Mouse (Mus musculus) E14TG2a.4 (cell line): Measurements from ENCODE around the gene Gnaq.

Experiments
- H3K27me3 ChIP-seq: 2 replicates; pipeline ENCODE4 v1.6.1; 2014; ENCODE audit warnings: low read length, control low read depth; ENCODE audit not compliant: insufficient read depth
- H3K36me3 ChIP-seq: 2 replicates; pipeline ENCODE4 v1.6.1; 2014; ENCODE audit warnings: low read length, control low read depth; ENCODE audit not compliant: insufficient read depth
- H3K4me1 ChIP-seq: replicated peaks from 2 replicates; pipeline ENCODE4 v1.6.1; 2014; ENCODE audit warnings: low read depth, low read length, control low read depth
- H3K4me3 ChIP-seq: replicated peaks from 2 replicates; pipeline ENCODE4 v1.5.1; 2014; ENCODE audit warnings: mild to moderate bottlenecking, low read length
- H3K9me3 ChIP-seq: 2 replicates; pipeline ENCODE4 v1.6.1; 2014; ENCODE audit warnings: low read length, control low read depth
- CTCF ChIP-seq: conservative IDR thresholded peaks from 2 replicates; pipeline ENCODE4 v1.5.1; 2014; ENCODE audit warnings: low read length
- NANOG ChIP-seq: IDR thresholded peaks from 2 replicates; pipeline ENCODE4 v1.6.1; 2014; ENCODE audit warnings: borderline replicate concordance, low read length, mixed read lengths
- POU5F1 ChIP-seq: IDR thresholded peaks from 2 replicates; pipeline ENCODE4 v1.6.1; 2014; ENCODE audit warnings: low read length, borderline replicate concordance

The Gnaq gene

DNA sequence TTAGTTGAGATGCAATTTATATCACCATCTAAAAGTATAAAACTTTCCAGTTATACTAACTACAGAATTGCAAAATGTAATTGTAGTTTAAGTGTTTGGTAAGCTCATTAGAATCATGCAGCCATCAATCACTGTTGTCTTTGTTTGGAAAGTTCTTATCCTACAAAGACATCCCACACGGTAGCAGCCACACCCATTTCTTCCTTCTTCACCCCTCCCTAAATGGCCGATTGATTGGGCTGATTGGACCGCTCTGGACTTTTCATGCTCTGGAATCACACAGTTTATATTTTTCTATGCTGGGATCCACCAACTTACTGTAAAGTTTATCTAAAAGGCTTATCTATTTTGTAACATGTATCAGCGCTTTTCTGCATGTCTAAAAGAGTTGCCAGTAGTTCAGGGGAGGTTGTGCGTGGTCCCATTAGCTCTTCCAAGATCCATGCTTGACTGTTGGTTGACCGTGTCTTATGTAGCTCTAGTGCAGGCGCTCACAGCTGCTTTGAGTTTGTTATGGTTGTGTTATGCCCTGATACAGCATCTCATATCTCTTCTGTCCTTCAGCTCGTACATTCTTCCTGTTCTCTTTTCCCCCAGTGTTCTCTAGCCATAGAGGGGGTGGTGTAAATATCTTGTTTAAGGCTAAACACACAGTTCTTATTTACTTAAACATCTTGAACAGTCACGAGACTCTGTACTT lies 56.6 kb downstream of the Gnaq start:
- Histone ChIP-seq H3K27me3 (no peaks in the 10 kb centered on the region), H3K36me3 (no peaks in the 10 kb centered on the region), H3K9me3 (no peaks in the 10 kb centered on the region), H3K4me1 (peaks cover 26% of the 10 kb centered on the region), H3K4me3 (no peak overlapping the region)
- TF ChIP-seq CTCF: no peak

DNA sequence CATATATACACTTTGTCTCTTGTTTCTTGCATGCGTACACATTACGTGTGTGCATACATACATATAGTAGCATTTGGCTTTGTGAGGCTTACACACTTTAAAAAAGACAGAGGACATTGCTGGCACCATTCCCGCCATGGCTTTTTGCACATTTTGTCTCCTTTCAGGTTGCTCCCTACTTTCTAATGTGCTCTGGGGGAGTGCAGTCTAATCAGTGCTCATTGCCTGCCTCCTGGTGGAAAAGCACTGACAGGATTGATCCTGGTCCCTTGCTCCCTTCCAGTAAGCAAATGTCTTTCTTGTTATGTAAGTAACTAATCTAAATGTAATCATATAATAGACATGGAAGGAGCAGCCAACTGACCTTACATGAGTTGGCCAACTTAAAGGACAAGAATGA lies 65.5 kb downstream of the Gnaq start:
- Histone ChIP-seq H3K9me3 (no peaks in the 10 kb centered on the region), H3K4me3 (no peak overlapping the region), H3K4me1 (peaks cover 27% of the 10 kb centered on the region), H3K36me3 (no peaks in the 10 kb centered on the region), H3K27me3 (no peaks in the 10 kb centered on the region)
- no peak for TF ChIP-seq POU5F1
- no peak for TF ChIP-seq NANOG

DNA sequence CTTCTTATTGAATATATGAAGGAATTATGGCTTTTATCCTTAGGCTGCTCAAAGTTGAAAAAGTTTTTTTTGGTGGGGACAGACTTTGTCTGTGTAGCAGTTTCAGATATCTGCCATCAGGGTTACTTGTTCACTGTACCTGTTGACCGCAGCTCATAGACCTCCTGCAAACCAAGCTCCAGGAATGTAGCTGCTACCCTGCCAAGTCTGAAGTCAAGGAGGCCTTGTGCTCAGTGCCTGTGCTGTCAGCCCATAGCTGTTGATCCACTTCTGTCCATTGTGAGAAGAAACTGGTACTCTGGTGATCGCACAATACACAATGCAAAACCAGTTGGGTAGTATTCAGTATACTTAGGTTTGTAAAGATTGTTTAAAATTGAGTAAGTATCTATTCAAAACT lies 68.7 kb downstream of the Gnaq start:
- Histone ChIP-seq H3K27me3 (no peaks in the 10 kb centered on the region), H3K9me3 (no peaks in the 10 kb centered on the region), H3K36me3 (no peaks in the 10 kb centered on the region), H3K4me3 (no peak overlapping the region), H3K4me1 (peaks cover 33% of the 10 kb centered on the region)
- TF ChIP-seq CTCF (no peak), NANOG (no peak), POU5F1 (no peak)

DNA sequence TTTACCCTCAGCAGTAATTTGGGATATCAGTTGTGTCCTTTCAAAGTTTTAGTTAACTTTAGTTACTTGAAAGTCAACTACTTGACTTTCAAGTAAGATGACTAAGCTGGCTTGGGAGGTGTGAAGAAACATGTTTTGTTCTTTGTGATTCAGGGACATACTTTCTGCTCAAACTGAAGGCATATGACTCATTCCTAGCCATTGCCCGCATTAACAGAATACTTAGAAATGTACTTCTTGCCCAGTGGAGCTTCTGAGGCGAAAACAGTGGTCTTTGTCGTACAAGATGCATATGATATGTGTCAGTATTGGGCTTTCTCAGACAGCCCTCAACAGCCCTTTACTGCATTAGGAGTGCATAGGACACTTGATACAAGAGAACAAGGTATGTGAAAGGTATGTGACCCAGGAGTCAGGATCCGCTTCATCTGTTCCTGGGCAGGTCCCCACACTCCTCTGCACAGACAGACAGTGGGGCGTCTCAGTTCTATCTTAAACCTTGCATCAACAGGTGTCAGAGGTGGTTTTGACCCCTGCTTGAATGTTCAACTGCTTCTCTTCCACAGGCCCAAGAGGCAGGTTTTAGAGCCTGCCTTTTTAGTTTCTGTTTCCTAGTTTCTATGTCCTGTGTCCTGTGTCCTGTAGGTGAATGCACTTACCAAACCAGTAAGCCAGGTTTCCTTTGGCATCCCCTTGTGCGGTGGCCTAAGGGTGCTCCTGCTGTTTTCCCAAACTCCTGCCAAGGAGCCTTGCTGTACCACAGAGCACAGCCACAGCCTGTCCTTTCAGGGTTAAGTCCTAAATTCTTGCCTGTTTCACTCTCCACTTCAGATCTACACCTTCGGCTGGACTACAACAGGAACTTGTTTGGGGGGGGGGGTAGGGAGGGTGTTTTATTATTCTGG lies 72.4 kb downstream of the Gnaq start:
- no peak overlapping the region for H3K4me3 ChIP-seq
- no peaks in the 10 kb centered on the region for H3K9me3 ChIP-seq
- peaks cover 13% of the 10 kb centered on the region; the same call in 1 of the 2 replicates for H3K4me1 ChIP-seq
- H3K36me3 ChIP-seq: no peaks in the 10 kb centered on the region
- no peaks in the 10 kb centered on the region for H3K27me3 ChIP-seq
- TF ChIP-seq NANOG (no peak), CTCF (no peak), POU5F1 (no peak)

DNA sequence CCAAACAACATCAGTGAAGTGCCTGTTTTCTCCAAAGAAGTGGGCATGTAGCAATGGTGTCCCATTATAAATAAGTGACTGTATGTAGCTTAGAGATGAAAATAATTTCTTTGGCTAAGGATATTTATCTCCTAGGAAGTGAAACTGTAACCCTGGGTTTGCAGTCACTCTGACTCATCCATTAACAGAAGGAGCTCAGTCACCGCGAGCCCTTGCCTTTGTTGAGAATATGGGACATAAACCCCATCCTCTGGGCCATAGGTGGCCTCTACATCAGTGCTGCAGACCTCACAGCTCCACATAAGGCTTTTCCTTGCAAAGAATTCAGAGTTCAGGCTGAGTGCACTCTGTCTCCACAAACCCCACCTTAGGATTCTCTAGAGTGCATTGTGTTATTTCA lies 77.0 kb downstream of the Gnaq start:
- no peaks in the 10 kb centered on the region for H3K36me3 ChIP-seq
- H3K4me3 ChIP-seq: no peak overlapping the region
- H3K4me1 ChIP-seq: peaks cover 4% of the 10 kb centered on the region; the same call in 1 of the 2 replicates
- H3K27me3 ChIP-seq: no peaks in the 10 kb centered on the region
- TF ChIP-seq CTCF (no peak), NANOG (no peak), POU5F1 (no peak)
- H3K9me3 ChIP-seq: no peaks in the 10 kb centered on the region

DNA sequence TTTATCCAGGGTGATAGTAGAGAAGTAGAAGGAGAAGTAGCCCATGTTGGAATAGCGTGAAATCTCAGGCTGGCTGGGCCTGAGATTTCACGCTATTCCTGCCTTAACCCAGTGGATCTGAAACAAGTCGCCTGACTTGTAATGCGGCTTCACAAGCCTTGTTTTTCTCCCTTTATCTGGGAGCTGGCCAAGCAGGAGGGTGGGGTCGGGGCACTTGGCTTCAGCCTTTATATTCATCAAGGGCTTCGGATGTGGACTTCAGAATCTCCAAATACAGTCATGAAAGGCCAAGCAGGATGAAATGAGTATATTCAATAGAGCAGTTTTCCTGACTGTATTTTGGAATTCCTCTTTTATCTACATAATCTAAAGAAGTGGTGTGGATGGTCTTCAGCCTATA lies 82.3 kb downstream of the Gnaq start:
- TF ChIP-seq CTCF (no peak), NANOG (no peak), POU5F1 (no peak)
- Histone ChIP-seq H3K4me1 (peaks cover 12% of the 10 kb centered on the region), H3K27me3 (no peaks in the 10 kb centered on the region), H3K36me3 (peaks cover 8% of the 10 kb centered on the region), H3K9me3 (no peaks in the 10 kb centered on the region), H3K4me3 (no peak overlapping the region)

DNA sequence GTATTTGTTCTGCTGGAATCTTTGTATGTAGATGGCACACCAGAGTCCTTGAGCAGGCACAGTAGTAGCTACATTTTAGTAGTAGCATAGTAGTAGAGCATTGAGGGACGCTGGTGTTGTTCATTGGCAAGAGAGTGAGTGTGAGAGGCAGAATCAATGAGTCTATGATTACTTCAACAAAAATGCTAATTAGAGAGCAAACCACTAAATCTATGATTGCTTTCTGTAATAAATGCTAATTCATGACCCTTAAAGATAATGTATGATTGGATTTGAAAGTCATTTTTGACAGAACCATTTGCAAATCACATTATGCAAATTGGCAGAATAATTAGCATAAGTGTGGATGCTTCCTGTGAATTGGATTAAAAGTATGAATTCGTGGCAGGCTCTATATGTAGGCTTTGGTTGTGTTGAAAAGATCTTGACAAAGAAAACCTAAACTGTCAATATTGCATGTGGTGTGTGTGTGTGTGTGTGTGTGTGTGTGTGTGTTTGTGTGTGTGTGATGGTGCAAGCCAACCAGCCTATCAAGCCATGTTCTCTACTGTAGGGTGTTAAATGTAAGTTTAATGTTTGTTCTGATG lies 82.9 kb downstream of the Gnaq start:
- H3K9me3 ChIP-seq: no peaks in the 10 kb centered on the region
- H3K36me3 ChIP-seq: peaks cover 10% of the 10 kb centered on the region
- H3K4me3 ChIP-seq: no peak overlapping the region
- TF ChIP-seq NANOG (no peak), POU5F1 (no peak), CTCF (no peak)
- H3K27me3 ChIP-seq: no peaks in the 10 kb centered on the region
- peaks cover 12% of the 10 kb centered on the region for H3K4me1 ChIP-seq

DNA sequence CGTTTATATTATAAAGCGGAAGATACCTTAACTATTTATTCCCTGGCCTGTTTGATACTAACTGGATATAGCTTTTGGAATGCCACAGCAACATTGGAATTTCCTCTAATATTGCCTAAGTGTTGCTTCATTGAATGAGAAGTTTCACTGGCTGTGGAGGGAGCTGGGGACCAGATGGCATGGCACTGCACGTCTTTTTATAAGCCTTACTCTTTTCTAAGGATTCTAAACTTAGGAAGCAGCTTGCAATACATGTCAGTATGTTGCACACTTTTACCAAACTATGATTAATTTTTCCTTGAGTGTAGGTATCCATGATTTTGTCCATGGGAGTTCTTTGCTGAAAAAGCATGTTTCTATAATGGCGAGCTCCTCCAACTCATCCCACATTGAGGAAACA lies 87.3 kb downstream of the Gnaq start:
- peaks cover 9% of the 10 kb centered on the region for H3K4me1 ChIP-seq
- TF ChIP-seq NANOG (no peak), POU5F1 (no peak), CTCF (no peak)
- H3K36me3 ChIP-seq: peaks cover 14% of the 10 kb centered on the region
- no peaks in the 10 kb centered on the region for H3K27me3 ChIP-seq
- no peaks in the 10 kb centered on the region for H3K9me3 ChIP-seq
- no peak overlapping the region for H3K4me3 ChIP-seq
